Mouse (Mus musculus) thymus, adult 18-20 months (tissue): Measurements from ENCODE around the gene Frmpd3.
"Not testable (repeated sequence)": the region's sequence is repeated elsewhere in the genome, so short reads cannot be mapped to it uniquely, and the experiment has no call there.

Experiments used
- DNase-seq, 2 experiments: peaks; one replicate each; pipeline ENCODE4 v3.0.0; 2022; ENCODE audit warnings: mixed read lengths in 2 of 2

The Frmpd3 gene

DNA sequence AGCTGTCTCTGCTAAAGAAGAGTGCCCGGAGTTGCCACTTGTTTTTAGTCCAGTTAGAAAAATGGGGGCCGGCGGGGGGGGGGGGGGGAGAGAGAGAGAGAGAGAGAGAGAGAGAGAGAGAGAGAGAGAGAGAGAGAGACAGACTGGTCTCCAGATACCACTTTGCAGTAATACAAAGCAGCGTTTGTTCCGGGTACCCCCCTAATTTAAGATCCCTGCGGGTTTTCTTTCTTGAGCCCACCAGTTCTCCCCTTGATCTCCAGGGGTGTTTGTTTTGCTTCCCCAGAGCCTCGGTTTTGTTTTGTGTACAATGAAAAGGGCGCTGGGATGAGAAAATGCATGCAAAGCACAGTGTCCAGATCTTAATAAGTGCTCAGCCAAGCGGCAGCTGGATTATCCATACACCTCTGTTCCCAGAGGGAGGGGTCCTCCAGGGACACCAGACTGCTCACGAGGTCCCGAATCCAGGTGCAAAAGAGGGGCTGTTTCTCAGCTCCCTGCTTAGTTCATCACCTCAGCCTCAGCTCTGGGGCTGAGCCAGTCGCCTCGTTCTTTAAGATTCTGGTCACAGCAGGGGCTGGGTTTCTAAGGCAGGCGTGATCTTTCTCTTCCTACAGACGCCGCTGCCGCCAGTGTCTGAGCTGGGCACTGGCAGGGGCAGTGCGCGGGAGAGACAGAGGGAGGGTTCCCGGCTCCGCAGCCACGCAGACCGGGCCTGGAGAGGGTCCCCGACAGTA lies at the start of gene Frmpd3:
Gene Frmpd3 (plus strand): TSS at position 608 of the 737 bp plus-strand sequence.
- DNase-seq: no peak

DNA sequence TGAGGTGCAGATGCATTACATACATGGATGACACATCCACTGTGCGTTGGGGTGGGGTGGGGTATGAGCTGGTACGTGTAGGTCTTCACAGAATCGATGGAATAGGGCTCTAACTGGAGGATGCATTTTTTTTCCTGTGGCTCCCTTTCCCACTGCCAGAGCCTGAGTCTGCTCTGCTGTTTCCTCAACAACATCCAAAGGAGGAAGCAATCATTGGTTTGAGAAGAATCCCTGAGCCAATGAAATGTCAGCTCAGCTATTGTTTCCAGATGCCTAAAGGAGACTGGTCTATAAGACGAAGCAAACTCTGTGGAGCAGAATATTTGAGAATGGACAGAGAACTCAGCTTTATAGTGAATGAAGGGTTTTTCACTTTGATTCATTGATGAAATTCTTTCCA lies 38.3 kb upstream of the Frmpd3 start:
- DNase-seq: no peak

DNA sequence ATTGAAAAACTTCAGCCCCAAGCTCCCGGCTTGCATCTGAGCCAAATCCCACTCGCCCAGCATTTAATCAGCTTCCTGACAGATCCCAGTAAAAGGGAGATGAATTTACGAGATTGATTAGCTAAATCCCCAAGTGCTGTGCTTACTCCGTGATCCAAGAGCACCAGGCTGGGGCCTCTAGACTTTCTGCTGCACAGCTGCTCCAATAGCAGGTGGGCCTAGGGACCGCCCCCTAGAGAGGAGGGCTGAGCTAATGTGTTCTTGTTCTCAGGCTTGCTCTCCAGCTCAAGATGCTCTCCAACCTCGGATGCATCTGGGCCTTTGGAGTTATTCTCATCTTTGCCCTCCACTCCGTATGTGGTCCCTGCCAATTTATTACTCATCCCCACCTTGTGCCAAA lies 36.4 kb upstream of the Frmpd3 start:
- no peak for DNase-seq

GRCm38 (mm10) chrX:140317931-140318330 lies 24.1 kb upstream of the Frmpd3 start:
- no peak for DNase-seq

DNA sequence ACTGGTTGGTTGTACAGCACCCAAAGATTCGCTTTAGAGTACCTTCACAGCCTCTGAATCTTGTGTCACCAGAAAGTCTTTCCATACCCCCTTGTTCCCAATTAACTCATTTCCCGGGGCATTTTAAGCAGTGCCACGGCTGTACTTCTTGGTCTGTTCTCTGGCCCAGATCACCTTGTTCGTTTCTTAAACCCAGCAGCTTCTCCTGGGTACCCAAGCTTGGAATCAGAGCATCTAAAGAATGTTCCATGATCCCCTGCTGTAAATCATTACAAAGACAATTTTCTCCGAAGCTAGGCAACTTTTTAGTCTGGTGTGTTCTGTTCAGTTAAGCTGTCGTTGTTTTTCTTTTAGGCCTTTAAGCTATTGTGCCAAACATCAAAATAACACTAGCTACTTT lies 22.9 kb upstream of the Frmpd3 start:
- no peak for DNase-seq

GRCm38 (mm10) chrX:140320671-140321070 lies 21.4 kb upstream of the Frmpd3 start:
- DNase-seq: not testable (repeated sequence)

GRCm38 (mm10) chrX:140342393-140343163 lies 515 bp downstream of the Frmpd3 start:
- DNase-seq: no peak

GRCm38 (mm10) chrX:140375628-140376027 lies 33.6 kb downstream of the Frmpd3 start:
- no peak for DNase-seq

- no peak for DNase-seq
These were observed 57.9 kb downstream of the Frmpd3 start for GRCm38 (mm10) chrX:140399986-140400385.

GRCm38 (mm10) chrX:140402904-140403303 lies 60.8 kb downstream of the Frmpd3 start:
- no peak for DNase-seq

DNA sequence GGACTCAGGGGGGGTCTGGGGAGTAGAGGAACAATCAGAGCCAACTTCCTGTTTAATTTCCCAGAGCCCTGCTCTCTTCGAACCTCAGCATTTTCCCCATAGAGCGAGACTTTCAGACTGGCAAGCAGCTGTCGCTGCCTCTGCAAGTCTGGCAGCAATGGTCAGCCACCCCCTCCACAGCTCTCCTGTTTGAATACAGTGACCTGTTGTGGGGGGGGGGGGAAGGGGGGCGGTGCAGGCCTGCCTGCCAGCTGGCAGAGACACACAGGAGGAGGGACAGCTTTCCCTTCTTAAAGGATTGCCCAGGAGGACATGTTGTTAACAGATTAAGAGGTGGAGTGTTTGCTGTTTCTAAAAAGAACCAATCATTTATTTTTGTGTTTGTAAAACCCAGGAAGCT lies 64.0 kb downstream of the Frmpd3 start:
- no peak for DNase-seq

DNA sequence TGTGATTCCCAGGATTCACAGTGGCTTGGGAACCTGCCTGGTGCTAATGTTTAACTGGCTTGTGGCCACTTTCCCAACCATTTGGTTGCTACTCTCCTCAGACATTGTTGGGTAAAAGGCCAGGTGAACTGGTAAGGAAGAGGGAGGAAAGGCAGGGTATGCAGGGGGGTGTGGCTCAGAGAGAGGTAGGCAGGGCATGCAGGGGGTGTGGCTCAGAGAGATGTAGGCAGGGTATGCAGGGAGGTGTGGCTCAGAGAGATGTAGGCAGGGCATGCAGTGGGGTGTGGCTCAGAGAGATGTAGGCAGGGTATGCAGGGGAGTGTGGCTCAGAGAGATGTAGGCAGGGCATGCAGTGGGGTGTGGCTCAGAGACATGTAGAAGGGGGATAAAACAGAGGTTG lies 64.4 kb downstream of the Frmpd3 start:
- no peak for DNase-seq

GRCm38 (mm10) chrX:140407593-140407992 lies 65.5 kb downstream of the Frmpd3 start:
- no peak for DNase-seq

DNA sequence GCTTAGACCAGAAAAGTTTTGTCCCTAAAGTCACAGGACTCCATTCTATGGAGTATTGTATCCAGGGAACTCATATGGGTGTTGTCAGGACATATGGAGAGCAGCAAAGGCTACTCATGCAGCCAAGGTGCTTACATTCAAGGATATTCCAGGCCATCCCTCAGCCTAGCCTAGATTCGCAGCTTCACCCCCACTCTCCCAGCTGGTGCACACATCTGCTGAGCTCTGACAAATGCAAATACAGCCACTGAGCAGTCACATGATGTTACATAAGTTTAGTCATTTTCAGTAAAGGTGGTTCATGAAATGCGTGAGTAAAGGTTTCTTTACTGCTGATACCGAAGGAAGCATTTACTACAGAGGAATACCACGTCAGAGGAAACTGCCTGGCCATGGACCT lies 76.4 kb downstream of the Frmpd3 start:
- no peak for DNase-seq

DNA sequence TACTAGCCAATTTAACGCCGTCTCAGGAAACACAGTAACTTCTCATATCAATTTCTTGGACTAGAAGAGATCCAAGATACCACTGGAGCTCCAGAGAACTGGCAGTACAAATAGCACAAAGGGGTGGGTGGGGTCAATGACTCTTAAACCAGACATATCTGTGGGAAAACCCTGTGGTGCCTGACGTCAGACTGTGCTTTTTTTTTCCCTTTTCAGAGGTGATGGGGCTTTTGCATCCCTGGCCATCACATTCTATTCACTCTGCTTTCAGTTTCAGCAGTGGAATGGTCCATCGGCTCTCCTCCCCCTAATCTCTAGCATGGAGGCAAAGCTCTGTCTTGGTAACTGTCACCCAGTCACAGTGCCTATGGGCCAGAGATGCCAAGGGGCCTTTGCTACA lies 85.1 kb downstream of the Frmpd3 start:
- DNase-seq: no peak

- no peak for DNase-seq
These were observed 86.2 kb downstream of the Frmpd3 start for GRCm38 (mm10) chrX:140428252-140428651.

- DNase-seq: no peak
These were observed 87.9 kb downstream of the Frmpd3 start for GRCm38 (mm10) chrX:140429985-140430384.

DNA sequence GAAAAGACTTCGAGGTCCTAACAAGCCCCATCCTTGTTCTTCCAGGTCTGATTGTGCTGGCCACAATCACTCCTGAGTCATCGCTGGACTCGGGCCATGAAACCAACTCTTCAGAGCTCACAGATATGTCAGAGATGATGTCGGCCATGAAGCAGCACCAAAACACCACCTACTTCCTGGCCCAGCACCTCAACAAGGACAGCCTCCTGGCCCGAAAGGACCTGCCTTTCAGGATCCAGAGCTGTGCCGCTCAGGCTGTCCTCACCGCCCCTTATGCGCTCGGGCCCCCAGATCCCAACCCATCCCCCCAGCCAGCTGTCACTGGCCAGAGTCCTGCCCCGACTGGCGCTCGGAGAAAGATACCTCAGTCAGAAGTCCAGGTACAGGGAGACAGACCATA lies 88.4 kb downstream of the Frmpd3 start:
- DNase-seq: no peak

DNA sequence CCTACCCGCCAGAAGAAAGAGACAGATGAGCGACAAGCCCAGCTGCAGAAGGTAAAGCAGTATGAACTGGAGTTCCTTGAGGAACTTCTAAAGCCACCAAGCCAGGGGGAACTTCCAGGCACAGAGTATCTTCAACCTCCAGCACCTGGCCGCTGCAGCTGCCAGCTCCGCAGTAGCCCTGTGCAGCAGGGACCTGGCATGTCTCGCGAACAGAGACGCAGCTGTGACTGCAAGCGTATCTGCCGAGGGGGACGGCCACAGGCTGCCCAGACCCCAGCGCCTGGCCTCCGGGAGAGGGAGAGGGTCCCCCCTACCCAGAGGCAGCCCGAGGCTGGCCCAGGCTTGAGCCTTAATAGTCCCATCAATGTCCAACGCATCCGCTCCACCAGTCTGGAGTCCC lies 89.9 kb downstream of the Frmpd3 start:
- DNase-seq: no peak

- no peak for DNase-seq
These were observed 90.7 kb downstream of the Frmpd3 start for GRCm38 (mm10) chrX:140432786-140433185.

- DNase-seq: no peak
These were observed 95.8 kb downstream of the Frmpd3 start for GRCm38 (mm10) chrX:140437906-140438305.

- DNase-seq: no peak
These were observed 103.5 kb downstream of the Frmpd3 start for GRCm38 (mm10) chrX:140445551-140445950.

DNA sequence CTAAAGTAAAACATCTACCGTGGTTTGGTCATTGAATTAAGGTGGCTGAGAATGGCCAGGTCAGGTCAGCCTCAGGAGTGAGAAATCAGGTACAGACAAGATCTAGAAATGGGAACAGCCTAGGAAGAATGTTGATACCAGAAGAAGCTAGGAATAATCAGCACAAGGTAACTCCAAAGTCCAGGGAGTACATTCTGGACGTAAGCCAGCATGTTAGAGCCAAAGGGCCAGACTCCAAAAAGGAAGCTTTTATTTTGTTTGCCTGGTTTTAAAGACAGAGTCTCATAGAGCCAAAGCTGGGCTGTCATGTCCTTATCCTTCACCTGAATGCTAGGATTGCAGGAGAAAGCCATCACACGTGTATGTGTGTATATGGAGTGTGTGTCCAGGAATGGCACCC lies 108.0 kb downstream of the Frmpd3 start:
- no peak for DNase-seq

- peak; percentile 75 to 80 for DNase-seq
These were observed 114.2 kb downstream of the Frmpd3 start, which contains the start of gene Prps1 for GRCm38 (mm10) chrX:140456279-140456731. Gene Prps1, plus strand, starts transcription at chrX:140456613.
